Mouse (Mus musculus) retina, adult 2 months (tissue): ENCODE measurements around the gene Camk1d.
"Not testable (repeated sequence)": the region's sequence is repeated elsewhere in the genome, so short reads cannot be mapped to it uniquely, and the experiment has no call there.

Source experiments
- DNase-seq: peaks from one replicate; pipeline ENCODE4 v3.0.0-alpha.2; 2012; ENCODE audit warnings: low read depth, low spot score

Gene Camk1d

GRCm38 (mm10) chr2:5249969-5250368 lies 464.3 kb downstream of the Camk1d start:
- DNase-seq, result no peak

DNA sequence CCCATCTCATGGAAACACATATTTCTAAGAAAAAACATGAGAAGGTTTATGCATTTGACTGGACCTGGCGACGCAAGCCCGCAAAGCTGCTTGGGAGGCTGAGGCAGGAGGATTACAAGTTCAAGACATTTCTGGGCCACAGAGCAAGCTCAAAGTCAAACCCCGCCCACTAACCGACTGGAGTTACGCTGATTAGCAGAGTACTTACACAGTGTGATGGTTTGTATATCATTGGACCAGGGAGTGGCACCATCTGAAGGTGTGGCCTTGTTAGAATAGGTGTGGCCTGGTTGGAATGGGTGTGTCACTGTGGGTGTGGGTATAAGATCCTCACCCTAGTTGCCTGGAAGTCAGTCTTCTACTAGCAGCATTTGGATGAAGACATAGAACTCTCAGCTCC lies 465.1 kb downstream of the Camk1d start:
- not testable (repeated sequence) for DNase-seq
